Mouse (Mus musculus) midbrain, postnatal 0 days (tissue): ENCODE results near the gene Nr4a1. TPM values are rescaled to one million over a fixed set of nuclear protein-coding genes. Genes with fewer than 3 reads are reported as not detected.

Experiments used
- ATAC-seq: fragments of 200-750 bp; cut with Nextera tagmentation; 2 replicates; pipeline ENCODE4 v1.8.0; 2017; ENCODE audit warnings: moderate number of reproducible peaks, mild to moderate bottlenecking, moderate TSS enrichment, moderate library complexity; ENCODE audit not compliant: low FRiP score
- DNase-seq: peaks from one replicate; pipeline ENCODE4 v3.0.0-alpha.2; 2015; ENCODE audit warnings: low spot score
- H3K27ac ChIP-seq: fragments of 300-500 bp; sonication (generic); 2 replicates; pipeline ENCODE4 v1.5.1; 2014; ENCODE audit warnings: low read depth, mild to moderate bottlenecking, low read length, mixed read lengths
- H3K27me3 ChIP-seq: fragments of 300-500 bp; sonication (generic); 2 replicates; pipeline ENCODE4 v1.6.1; 2014; ENCODE audit warnings: low read length, control low read depth, mixed read lengths; ENCODE audit not compliant: insufficient read depth
- H3K36me3 ChIP-seq: fragments of 300-500 bp; sonication (generic); 2 replicates; pipeline ENCODE4 v1.6.1; 2014; ENCODE audit warnings: low read length, control low read depth, mixed read lengths; ENCODE audit not compliant: insufficient read depth
- H3K4me1 ChIP-seq: fragments of 300-500 bp; sonication (generic); 2 replicates; pipeline ENCODE4 v1.6.1; 2014; ENCODE audit warnings: mild to moderate bottlenecking, control low read depth, antibody characterized with exemption, low read length, mixed read lengths; ENCODE audit not compliant: insufficient read depth
- H3K4me2 ChIP-seq: fragments of 300-500 bp; sonication (generic); 2 replicates; pipeline ENCODE4 v1.6.1; 2014; ENCODE audit warnings: low read depth, mild to moderate bottlenecking, low read length, mixed read lengths; ENCODE audit not compliant: poor library complexity, severe bottlenecking
- H3K4me3 ChIP-seq: fragments of 300-500 bp; sonication (generic); 2 replicates; pipeline ENCODE4 v1.5.1; 2014; ENCODE audit warnings: low read depth, mild to moderate bottlenecking, low read length, moderate library complexity
- H3K9ac ChIP-seq: fragments of 300-500 bp; sonication (generic); replicated peaks from 2 replicates; pipeline ENCODE4 v1.6.1; 2014; ENCODE audit warnings: mild to moderate bottlenecking, low read length, moderate library complexity, mixed read lengths; ENCODE audit not compliant: poor library complexity, severe bottlenecking
- H3K9me3 ChIP-seq: fragments of 300-500 bp; sonication (generic); 2 replicates; pipeline ENCODE4 v1.6.1; 2016; ENCODE audit warnings: low read length, control low read depth
- CTCF ChIP-seq: IDR thresholded peaks from 2 replicates; pipeline ENCODE4 v1.5.1; 2016; ENCODE audit warnings: antibody characterized with exemption, mild to moderate bottlenecking
- WGBS: fragments of 180-500 bp; shearing (Covaris S2); extraction: QIAGEN DNeasy Blood & Tissue Kit; methylation state at CpG from one replicate; pipeline ENCODE4 v1.1.7; 2014; 5-methylcytosine and 5-hydroxymethylcytosine counted together
- polyA plus RNA-seq: library from polyadenylated mRNA; unstranded; fragments of >200 nt; fragmentation: Nextera tagmentation; extraction: Ambion mirVana; gene quantifications from 2 replicates; pipeline ENCODE4 v1.2.1, GENCODE M21; 2015
- total RNA-seq: library from RNA; depleted of rRNA; stranded (reverse); fragments of >200 nt; gene quantifications from 2 replicates; pipeline ENCODE4 v1.2.3, GENCODE M21; 2014

The Nr4a1 gene
- total and polyA plus RNA-seq, 2 experiments from 2014 or later: 6.9 to 7.7 TPM

GRCm38 (mm10) chr15:101296091-101296490, 42.0 kb downstream of the Nr4a1 start:
- Histone ChIP-seq H3K36me3 (peaks cover 11% of the 10 kb centered on the region), H3K9me3 (no peaks in the 10 kb centered on the region), H3K4me2 (no peak overlapping the region), H3K4me1 (no peaks in the 10 kb centered on the region), H3K9ac (no peak overlapping the region), H3K27ac (no peak overlapping the region), H3K4me3 (no peak overlapping the region), H3K27me3 (no peaks in the 10 kb centered on the region)
- no peak for TF ChIP-seq CTCF
- DNase-seq: no peak
- 89% methylated on average over 11 of the region's 11 CpGs for WGBS
- no peak for ATAC-seq

GRCm38 (mm10) chr15:101297988-101298387, 43.9 kb downstream of the Nr4a1 start:
- ATAC-seq: no peak
- H3K4me1 ChIP-seq: no peaks in the 10 kb centered on the region
- H3K36me3 ChIP-seq: peaks cover 4% of the 10 kb centered on the region; the same call in 1 of the 2 replicates
- no peak for DNase-seq
- no peaks in the 10 kb centered on the region for H3K27me3 ChIP-seq
- 19% methylated on average over 7 of the region's 7 CpGs for WGBS
- no peaks in the 10 kb centered on the region for H3K9me3 ChIP-seq
- no peak overlapping the region for H3K9ac ChIP-seq
- H3K27ac ChIP-seq: no peak overlapping the region
- H3K4me3 ChIP-seq: no peak overlapping the region
- no peak overlapping the region for H3K4me2 ChIP-seq
- TF ChIP-seq CTCF: no peak

GRCm38 (mm10) chr15:101298550-101298949, 44.5 kb downstream of the Nr4a1 start:
- H3K27me3 ChIP-seq: no peaks in the 10 kb centered on the region
- no peak for TF ChIP-seq CTCF
- no peak overlapping the region for H3K4me3 ChIP-seq
- H3K27ac ChIP-seq: no peak overlapping the region
- H3K9ac ChIP-seq: no peak overlapping the region
- no peaks in the 10 kb centered on the region for H3K9me3 ChIP-seq
- H3K4me1 ChIP-seq: no peaks in the 10 kb centered on the region
- no peaks in the 10 kb centered on the region for H3K36me3 ChIP-seq
- H3K4me2 ChIP-seq: no peak overlapping the region
- no peak for ATAC-seq
- 13% methylated on average over 7 of the region's 7 CpGs for WGBS
- DNase-seq: no peak

- no peak overlapping the region for H3K4me2 ChIP-seq
- no peaks in the 10 kb centered on the region for H3K9me3 ChIP-seq
- no peak overlapping the region for H3K27ac ChIP-seq
- no peak for TF ChIP-seq CTCF
- ATAC-seq (no peak), DNase-seq (no peak)
- no peaks in the 10 kb centered on the region for H3K27me3 ChIP-seq
- H3K9ac ChIP-seq: no peak overlapping the region
- 84% methylated on average over 14 of the region's 14 CpGs for WGBS
- no peak overlapping the region for H3K4me3 ChIP-seq
- H3K36me3 ChIP-seq: no peaks in the 10 kb centered on the region
- H3K4me1 ChIP-seq: no peaks in the 10 kb centered on the region
Measured at GRCm38 (mm10) chr15:101299480-101299960, 45.5 kb downstream of the Nr4a1 start.

GRCm38 (mm10) chr15:101300128-101300527, 46.1 kb downstream of the Nr4a1 start:
- no peak overlapping the region for H3K4me2 ChIP-seq
- ATAC-seq: no peak
- H3K9ac ChIP-seq: no peak overlapping the region
- DNase-seq: no peak
- no peak overlapping the region for H3K27ac ChIP-seq
- no peak overlapping the region for H3K4me3 ChIP-seq
- no peak for TF ChIP-seq CTCF
- no peaks in the 10 kb centered on the region for H3K36me3 ChIP-seq
- 79% methylated on average over 6 of the region's 6 CpGs for WGBS
- no peaks in the 10 kb centered on the region for H3K4me1 ChIP-seq
- no peaks in the 10 kb centered on the region for H3K27me3 ChIP-seq
- H3K9me3 ChIP-seq: no peaks in the 10 kb centered on the region

- no peaks in the 10 kb centered on the region for H3K27me3 ChIP-seq
- no peaks in the 10 kb centered on the region for H3K4me1 ChIP-seq
- no peaks in the 10 kb centered on the region for H3K9me3 ChIP-seq
- WGBS: 77% methylated on average over 3 of the region's 3 CpGs
- DNase-seq (no peak), ATAC-seq (no peak)
- no peak overlapping the region for H3K27ac ChIP-seq
- H3K36me3 ChIP-seq: no peaks in the 10 kb centered on the region
- H3K4me2 ChIP-seq: no peak overlapping the region
- H3K4me3 ChIP-seq: no peak overlapping the region
- no peak for TF ChIP-seq CTCF
- no peak overlapping the region for H3K9ac ChIP-seq
Measured at GRCm38 (mm10) chr15:101302201-101302600, 48.1 kb downstream of the Nr4a1 start.
